Mouse (Mus musculus) G1E (cell line): Measurements from ENCODE around the gene Gabrg3. TPM values are rescaled to one million over a fixed set of nuclear protein-coding genes. Genes with fewer than 3 reads are reported as not detected.

Experiments used
- ATAC-seq: 2 replicates; pipeline ENCODE4 v1.8.0; 2016; ENCODE audit warnings: mild to moderate bottlenecking; ENCODE audit not compliant: insufficient number of reproducible peaks, poor library complexity, low FRiP score, severe bottlenecking; ENCODE audit errors: extremely low read depth
- DNase-seq: peaks from one replicate; pipeline ENCODE4 v3.0.0; 2012; ENCODE audit warnings: low spot score
- H3K27me3 ChIP-seq: 2 replicates; pipeline ENCODE4 v1.6.1; 2012; ENCODE audit warnings: mild to moderate bottlenecking, low read length, inconsistent platforms; ENCODE audit not compliant: insufficient read depth
- H3K36me3 ChIP-seq: replicated peaks from 2 replicates; pipeline ENCODE3; 2012; ENCODE audit warnings: mild to moderate bottlenecking, inconsistent platforms
- H3K4me1 ChIP-seq: 2 replicates; pipeline ENCODE4 v1.6.1; 2012; ENCODE audit warnings: low read depth, low read length, inconsistent platforms, mixed read lengths; ENCODE audit not compliant: insufficient read depth
- H3K4me3 ChIP-seq: 2 replicates; pipeline ENCODE4 v1.5.1; 2012; ENCODE audit warnings: low read depth, mild to moderate bottlenecking, inconsistent platforms, low read length, moderate library complexity, mixed read lengths
- H3K9me3 ChIP-seq: replicated peaks from 2 replicates; pipeline ENCODE4 v1.6.1; 2012; ENCODE audit warnings: inconsistent platforms
- CTCF ChIP-seq: IDR thresholded peaks from 2 replicates; pipeline ENCODE4 v1.5.1; 2012; ENCODE audit warnings: low read depth, low read length, inconsistent platforms, mixed read lengths
- GATA1 ChIP-seq: IDR thresholded peaks from 2 replicates; pipeline ENCODE4 v1.6.1; 2012; ENCODE audit warnings: borderline replicate concordance, low read length, inconsistent platforms, mixed read lengths
- GATA2 ChIP-seq: IDR thresholded peaks from 2 replicates; pipeline ENCODE4 v1.6.1; 2012; ENCODE audit warnings: low read depth, low read length, inconsistent platforms, borderline replicate concordance
- POLR2AphosphoS5 ChIP-seq: IDR thresholded peaks from 2 replicates; pipeline ENCODE4 v1.6.1; 2012; ENCODE audit warnings: low read depth, low read length, inconsistent platforms; ENCODE audit not compliant: insufficient replicate concordance
- TAL1 ChIP-seq: conservative IDR thresholded peaks from 2 replicates; pipeline ENCODE4 v1.6.1; 2012; ENCODE audit warnings: low read depth, low read length, inconsistent platforms, mixed read lengths
- polyA plus RNA-seq: library from polyadenylated mRNA; stranded (reverse); fragments of >175 nt; gene quantifications from 2 replicates; pipeline ENCODE4 v1.2.3, GENCODE M21; 2012
- total RNA-seq, 2 experiments: library from RNA; stranded (forward) in 1 of 2; stranded (reverse) in 1 of 2; fragments of 200-1000 nt in 1 of 2; fragments of >200 nt in 1 of 2; fragmentation: Nextera tagmentation in 1 of 2; gene quantifications; 2 replicates each; pipeline ENCODE4 v1.2.3; 2014 to 2017

Gene Gabrg3
- total and polyA plus RNA-seq, 3 experiments, result 0.27 TPM; not detected in 2

DNA sequence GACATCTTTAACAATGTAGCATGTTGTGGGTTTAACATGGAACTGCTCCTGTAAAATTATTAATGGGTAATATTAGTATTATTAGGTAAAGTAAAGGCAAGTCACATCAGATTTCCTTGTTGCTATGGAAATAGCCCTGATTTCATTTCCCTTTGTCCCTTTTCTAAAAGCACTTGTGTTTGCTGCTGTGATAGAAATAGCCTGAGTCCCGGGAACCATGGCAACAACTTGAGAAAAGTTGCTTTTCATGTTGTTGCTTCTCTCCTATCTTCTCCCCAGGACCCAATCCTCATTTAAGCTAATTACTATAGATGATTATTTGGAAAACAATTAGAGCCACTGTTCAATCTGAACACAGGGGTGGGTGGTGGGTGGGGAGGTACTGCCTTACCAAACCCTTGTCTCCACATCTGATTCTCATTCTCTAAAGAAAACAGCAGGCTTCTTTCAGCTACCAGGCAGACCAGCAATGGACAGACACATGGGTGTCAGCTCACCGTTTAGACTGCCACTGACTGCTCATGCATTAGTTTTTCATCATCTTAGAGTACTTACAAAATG, 349.0 kb downstream of the Gabrg3 start:
- H3K4me1 ChIP-seq, result no peaks in the 10 kb centered on the region
- H3K9me3 ChIP-seq, result peaks cover 3% of the 10 kb centered on the region; the same call in 1 of the 2 replicates
- no peaks in the 10 kb centered on the region for H3K36me3 ChIP-seq
- no peak for TF ChIP-seq GATA2
- no peak for TF ChIP-seq TAL1
- TF ChIP-seq CTCF, result no peak
- TF ChIP-seq GATA1, result no peak
- no peak for TF ChIP-seq POLR2AphosphoS5
- no peak for DNase-seq
- H3K27me3 ChIP-seq, result no peaks in the 10 kb centered on the region
- ATAC-seq, result no peak
- H3K4me3 ChIP-seq, result no peak overlapping the region

DNA sequence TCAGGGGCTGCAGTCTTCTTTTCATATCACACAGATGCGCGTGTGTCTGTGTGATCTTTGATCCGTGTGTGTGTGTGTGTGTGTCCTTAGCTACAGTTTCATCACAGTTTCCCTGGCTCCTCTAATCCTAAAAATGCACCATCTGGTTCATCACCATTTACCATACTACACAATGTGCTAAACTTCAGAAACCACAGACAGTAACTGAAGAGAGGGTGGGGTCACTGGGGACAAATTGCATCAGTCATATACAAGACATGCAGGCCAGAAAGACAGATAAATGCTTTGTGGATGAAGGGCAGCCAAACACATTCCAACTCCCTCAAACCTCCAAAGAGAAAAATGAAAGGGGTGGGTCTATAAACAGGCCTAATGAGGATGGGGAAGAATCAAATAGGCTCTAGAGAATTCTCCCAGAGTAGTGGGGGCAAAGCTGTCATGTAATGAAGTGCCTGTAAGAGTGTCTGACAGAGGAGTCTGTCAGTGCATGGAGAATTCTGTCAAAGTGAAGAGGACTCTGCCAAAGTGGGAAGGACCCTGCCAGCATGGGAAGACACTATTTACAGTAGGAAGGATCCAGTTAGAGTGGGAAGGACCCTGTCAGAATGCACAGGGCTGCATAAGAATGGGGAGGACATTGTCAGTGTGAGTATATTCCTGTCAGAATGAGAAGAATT, 386.3 kb downstream of the Gabrg3 start:
- Histone ChIP-seq H3K4me3 (no peak overlapping the region), H3K4me1 (no peaks in the 10 kb centered on the region), H3K27me3 (no peaks in the 10 kb centered on the region), H3K36me3 (no peaks in the 10 kb centered on the region), H3K9me3 (0 out of 2 replicates have a peak, but pooled peaks cover 4% of the 10 kb centered on the region)
- ATAC-seq (no peak), DNase-seq (no peak)
- TF ChIP-seq GATA1 (no peak), POLR2AphosphoS5 (no peak), GATA2 (no peak), TAL1 (no peak), CTCF (no peak)

DNA sequence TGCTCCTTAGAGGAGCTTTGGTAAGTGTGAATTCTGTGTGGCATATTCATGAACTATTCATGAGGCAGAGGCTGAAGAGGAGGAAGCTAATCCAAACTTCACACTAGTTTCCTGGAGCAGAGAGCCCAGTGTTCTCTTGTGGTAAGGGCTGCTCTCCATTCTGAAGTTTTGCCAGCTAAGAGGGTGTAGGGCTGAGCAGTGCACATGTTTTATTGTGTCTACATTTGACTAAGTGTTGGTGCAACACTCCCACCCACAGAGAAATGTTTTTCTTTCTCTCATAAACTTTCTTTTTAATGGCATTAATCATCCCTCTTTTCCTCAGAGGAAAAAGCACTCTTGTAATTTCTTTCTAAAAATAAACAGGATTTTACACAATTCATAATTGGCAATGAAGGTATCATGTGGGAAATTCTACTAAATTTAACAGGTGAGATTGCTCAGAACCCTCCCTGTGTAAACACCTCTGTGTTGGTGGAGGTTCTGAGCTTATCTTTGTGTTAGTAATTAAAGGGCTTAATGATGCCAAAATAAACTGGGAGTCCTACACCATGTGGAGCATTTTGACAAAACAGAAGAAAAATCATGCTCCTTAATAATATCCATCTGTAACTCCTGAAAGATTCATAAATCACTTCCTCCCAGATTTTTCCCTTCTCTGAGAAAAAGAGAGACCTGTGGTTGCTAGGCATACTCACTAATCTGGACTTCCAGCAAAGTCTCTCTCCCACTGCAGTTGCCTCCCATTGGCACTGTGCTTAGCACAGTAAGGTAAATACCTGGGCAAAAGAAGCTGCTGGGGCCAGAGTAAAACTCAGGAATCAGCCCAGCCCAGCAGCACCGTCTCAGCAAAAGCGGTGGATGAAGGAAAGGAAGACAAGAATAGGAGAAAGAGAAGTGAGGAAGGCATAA, 389.0 kb downstream of the Gabrg3 start:
- no peak for TF ChIP-seq CTCF
- no peak for ATAC-seq

DNA sequence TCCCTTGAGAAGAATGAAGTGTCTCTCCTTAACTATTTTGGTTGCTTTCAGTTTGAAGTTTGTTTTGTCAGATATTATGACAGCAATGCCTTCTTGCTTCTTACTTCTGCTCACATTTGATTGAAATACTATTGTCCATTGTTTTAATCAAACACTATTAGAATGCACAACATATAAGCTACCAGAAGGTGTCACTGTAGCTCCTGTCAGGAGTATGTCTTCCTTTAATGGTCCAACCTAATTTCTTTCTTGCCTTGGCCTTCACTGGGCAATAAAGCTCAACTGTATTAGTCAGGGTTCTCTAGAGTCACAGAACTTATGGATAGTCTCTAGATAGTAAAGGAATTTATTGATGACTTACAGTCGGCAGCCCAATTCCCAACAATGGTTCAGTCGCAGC, 440.6 kb downstream of the Gabrg3 start:
- ATAC-seq (no peak), DNase-seq (no peak)
- Histone ChIP-seq H3K4me1 (no peaks in the 10 kb centered on the region), H3K27me3 (no peaks in the 10 kb centered on the region), H3K9me3 (peaks cover 4% of the 10 kb centered on the region; the same call in 1 of the 2 replicates), H3K36me3 (no peaks in the 10 kb centered on the region), H3K4me3 (no peak overlapping the region)
- TF ChIP-seq GATA2 (no peak), CTCF (no peak), TAL1 (no peak), GATA1 (no peak), POLR2AphosphoS5 (no peak)

More for the DNA sequence above, 389.0 kb downstream of the Gabrg3 start:
- H3K9me3 ChIP-seq, result 0 out of 2 replicates have a peak, but pooled peaks cover 4% of the 10 kb centered on the region
- H3K4me3 ChIP-seq, result no peak overlapping the region
- no peaks in the 10 kb centered on the region for H3K27me3 ChIP-seq
- no peak for DNase-seq
- H3K36me3 ChIP-seq, result no peaks in the 10 kb centered on the region
- no peaks in the 10 kb centered on the region for H3K4me1 ChIP-seq

DNA sequence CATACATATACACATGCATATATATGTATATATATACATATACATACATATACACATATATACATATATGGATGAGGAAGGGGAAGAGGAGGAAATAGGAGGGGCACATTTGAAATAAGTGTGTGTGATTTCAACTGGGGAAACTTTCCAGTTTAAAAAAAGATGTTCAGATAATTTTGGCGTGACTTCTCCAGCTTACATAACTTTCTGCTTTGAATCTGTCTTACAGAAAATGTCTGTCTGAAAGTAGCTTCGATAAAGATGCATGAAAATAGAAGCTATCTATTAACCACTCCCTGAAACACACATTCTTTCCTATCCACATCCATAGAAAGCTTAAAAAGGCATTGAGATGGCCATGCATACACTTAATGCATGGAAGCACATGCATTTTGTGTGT, 445.4 kb downstream of the Gabrg3 start:
- TF ChIP-seq GATA2 (no peak), GATA1 (no peak)
- Histone ChIP-seq H3K4me1 (no peaks in the 10 kb centered on the region), H3K27me3 (no peaks in the 10 kb centered on the region), H3K36me3 (no peaks in the 10 kb centered on the region), H3K9me3 (peaks cover 3% of the 10 kb centered on the region), H3K4me3 (no peak overlapping the region)
- DNase-seq (no peak), ATAC-seq (no peak)

DNA sequence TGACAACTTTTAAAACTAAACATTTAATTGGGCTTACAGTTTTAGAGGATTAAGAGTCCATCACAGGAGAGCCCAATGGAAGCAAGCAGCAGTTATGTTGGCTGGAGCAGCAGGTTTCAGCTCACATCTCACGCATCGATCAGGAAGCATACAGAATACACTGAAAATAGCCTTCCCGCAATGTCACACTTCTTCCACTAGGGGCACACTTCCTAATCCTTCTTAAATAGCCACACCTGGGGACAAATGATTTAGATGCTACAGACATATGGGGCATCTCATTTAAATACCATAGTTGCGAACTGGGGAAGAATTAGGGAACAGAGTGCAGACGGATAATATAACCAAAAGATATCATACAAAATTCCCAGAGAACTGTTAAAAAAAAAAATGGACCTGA, 449.0 kb downstream of the Gabrg3 start:
- Histone ChIP-seq H3K9me3 (peaks cover 3% of the 10 kb centered on the region), H3K36me3 (no peaks in the 10 kb centered on the region), H3K4me1 (no peaks in the 10 kb centered on the region), H3K27me3 (no peaks in the 10 kb centered on the region), H3K4me3 (no peak overlapping the region)
- DNase-seq (no peak), ATAC-seq (no peak)
- TF ChIP-seq POLR2AphosphoS5 (no peak), GATA2 (no peak), TAL1 (no peak), GATA1 (no peak), CTCF (no peak; the same call in 1 of the 2 replicates)
